Mouse (Mus musculus): ENCODE measurements at regions not wholly inside any gene's neighbourhood (a gene's known extent, or its start where the extent isn't known, plus 50 kb on each side); places are given as distances from the start of the nearest gene placed in this dataset.

GRCm38 (mm10) chr4:153233762-153234161 is 248.8 kb downstream of the Ajap1 start:
- no peak overlapping the region for H3K4me3 ChIP-seq (ENCODE audit: low read length)
- H3K27me3 ChIP-seq (ENCODE audit: insufficient read depth, low read length) = no peaks in the 10 kb centered on the region
- TF ChIP-seq CTCF (IDR thresholded peaks at IDR 0.05; ENCODE audit: low read depth) = no peak
- H3K4me2 ChIP-seq (ENCODE audit: low read depth, low read length) = no peak overlapping the region
- no peak overlapping the region for H3K9ac ChIP-seq (replicated peaks; ENCODE audit: low read length)
- ATAC-seq (no peak), DNase-seq (ENCODE audit: low spot score) (no peak)
- H3K27ac ChIP-seq = no peak overlapping the region
- WGBS = 73% methylated on average over 5 of the region's 5 CpGs
- H3K36me3 ChIP-seq (ENCODE audit: insufficient read depth, low read length) = no peaks in the 10 kb centered on the region
- no peaks in the 10 kb centered on the region for H3K4me1 ChIP-seq (ENCODE audit: insufficient read depth, low read length)
- no peaks in the 10 kb centered on the region for H3K9me3 ChIP-seq (ENCODE audit: low read length)

GRCm38 (mm10) chr4:153229221-153229620 is 253.4 kb downstream of the Ajap1 start:
- TF ChIP-seq CTCF (IDR thresholded peaks at IDR 0.05; ENCODE audit: low read depth) = peak; percentile 40
- Histone ChIP-seq H3K4me1 (ENCODE audit: insufficient read depth, low read length) (no peaks in the 10 kb centered on the region), H3K4me2 (ENCODE audit: low read depth, low read length) (no peak overlapping the region), H3K27ac (no peak overlapping the region), H3K4me3 (ENCODE audit: low read length) (no peak overlapping the region), H3K9me3 (ENCODE audit: low read length) (no peaks in the 10 kb centered on the region), H3K36me3 (ENCODE audit: insufficient read depth, low read length) (no peaks in the 10 kb centered on the region), H3K27me3 (ENCODE audit: insufficient read depth, low read length) (no peaks in the 10 kb centered on the region), H3K9ac (replicated peaks; ENCODE audit: low read length) (no peak overlapping the region)
- no peak for DNase-seq (ENCODE audit: low spot score)
- no peak for ATAC-seq
- WGBS = 67% methylated on average over 5 of the region's 5 CpGs

GRCm38 (mm10) chr4:153227680-153228420 is 254.8 kb downstream of the Ajap1 start:
- no peaks in the 10 kb centered on the region for H3K9me3 ChIP-seq (ENCODE audit: low read length)
- H3K27me3 ChIP-seq (ENCODE audit: insufficient read depth, low read length) = no peaks in the 10 kb centered on the region
- TF ChIP-seq CTCF (IDR thresholded peaks at IDR 0.05; ENCODE audit: low read depth) = no peak
- DNase-seq (ENCODE audit: low spot score) (no peak), ATAC-seq (no peak)
- H3K4me1 ChIP-seq (ENCODE audit: insufficient read depth, low read length) = no peaks in the 10 kb centered on the region
- WGBS = 84% methylated on average over 13 of the region's 13 CpGs
- H3K9ac ChIP-seq (replicated peaks; ENCODE audit: low read length) = no peak overlapping the region
- H3K27ac ChIP-seq = no peak overlapping the region
- no peak overlapping the region for H3K4me3 ChIP-seq (ENCODE audit: low read length)
- no peak overlapping the region for H3K4me2 ChIP-seq (ENCODE audit: low read depth, low read length)
- no peaks in the 10 kb centered on the region for H3K36me3 ChIP-seq (ENCODE audit: insufficient read depth, low read length)

- no peak overlapping the region for H3K4me3 ChIP-seq (ENCODE audit: low read length)
- no peak for ATAC-seq
These were observed 257.9 kb downstream of the Ajap1 start for GRCm38 (mm10) chr4:153224618-153225177.

GRCm38 (mm10) chr4:153223019-153223418 is 259.6 kb downstream of the Ajap1 start:
- no peak overlapping the region for H3K9ac ChIP-seq (replicated peaks; ENCODE audit: low read length)
- H3K27me3 ChIP-seq (ENCODE audit: insufficient read depth, low read length) = no peaks in the 10 kb centered on the region
- H3K27ac ChIP-seq = no peak overlapping the region
- no peaks in the 10 kb centered on the region for H3K36me3 ChIP-seq (ENCODE audit: insufficient read depth, low read length)
- WGBS = 80% methylated on average over 5 of the region's 5 CpGs
- H3K4me2 ChIP-seq (ENCODE audit: low read depth, low read length) = no peak overlapping the region
- H3K4me3 ChIP-seq (ENCODE audit: low read length) = no peak overlapping the region
- H3K9me3 ChIP-seq (ENCODE audit: low read length) = no peaks in the 10 kb centered on the region
- no peak for TF ChIP-seq CTCF (IDR thresholded peaks at IDR 0.05; ENCODE audit: low read depth)
- ATAC-seq (no peak), DNase-seq (ENCODE audit: low spot score) (no peak)
- H3K4me1 ChIP-seq (ENCODE audit: insufficient read depth, low read length) = no peaks in the 10 kb centered on the region

More at GRCm38 (mm10) chr4:153224618-153225177, 257.9 kb downstream of the Ajap1 start:
- Histone ChIP-seq H3K27me3 (ENCODE audit: insufficient read depth, low read length) (no peaks in the 10 kb centered on the region), H3K36me3 (ENCODE audit: insufficient read depth, low read length) (no peaks in the 10 kb centered on the region), H3K27ac (no peak overlapping the region), H3K9ac (replicated peaks; ENCODE audit: low read length) (no peak overlapping the region), H3K4me1 (ENCODE audit: insufficient read depth, low read length) (no peaks in the 10 kb centered on the region), H3K9me3 (ENCODE audit: low read length) (no peaks in the 10 kb centered on the region), H3K4me2 (ENCODE audit: low read depth, low read length) (no peak overlapping the region)
- DNase-seq (ENCODE audit: low spot score) = no peak
- WGBS = 28% methylated on average over 6 of the region's 6 CpGs
- TF ChIP-seq CTCF (IDR thresholded peaks at IDR 0.05; ENCODE audit: low read depth) = no peak

- no peaks in the 10 kb centered on the region for H3K36me3 ChIP-seq (ENCODE audit: insufficient read depth, low read length)
- no peak overlapping the region for H3K27ac ChIP-seq
- no peak overlapping the region for H3K4me2 ChIP-seq (ENCODE audit: low read depth, low read length)
- no peaks in the 10 kb centered on the region for H3K4me1 ChIP-seq (ENCODE audit: insufficient read depth, low read length)
- H3K9me3 ChIP-seq (ENCODE audit: low read length) = no peaks in the 10 kb centered on the region
- no peak for ATAC-seq
- no peaks in the 10 kb centered on the region for H3K27me3 ChIP-seq (ENCODE audit: insufficient read depth, low read length)
- TF ChIP-seq CTCF (IDR thresholded peaks at IDR 0.05; ENCODE audit: low read depth) = no peak
- H3K9ac ChIP-seq (replicated peaks; ENCODE audit: low read length) = no peak overlapping the region
- no peak overlapping the region for H3K4me3 ChIP-seq (ENCODE audit: low read length)
- DNase-seq (ENCODE audit: low spot score) = no peak
- 25% methylated on average over 5 of the region's 6 CpGs for WGBS
These were observed 262.1 kb downstream of the Ajap1 start for GRCm38 (mm10) chr4:153220485-153220884.

GRCm38 (mm10) chr4:153220074-153220473 is 262.5 kb downstream of the Ajap1 start:
- Histone ChIP-seq H3K4me2 (ENCODE audit: low read depth, low read length) (no peak overlapping the region), H3K9me3 (ENCODE audit: low read length) (no peaks in the 10 kb centered on the region), H3K4me1 (ENCODE audit: insufficient read depth, low read length) (no peaks in the 10 kb centered on the region), H3K36me3 (ENCODE audit: insufficient read depth, low read length) (no peaks in the 10 kb centered on the region), H3K27ac (no peak overlapping the region), H3K9ac (replicated peaks; ENCODE audit: low read length) (no peak overlapping the region), H3K4me3 (ENCODE audit: low read length) (no peak overlapping the region), H3K27me3 (ENCODE audit: insufficient read depth, low read length) (no peaks in the 10 kb centered on the region)
- 36% methylated on average over 7 of the region's 7 CpGs for WGBS
- DNase-seq (ENCODE audit: low spot score) (no peak), ATAC-seq (no peak)
- TF ChIP-seq CTCF (IDR thresholded peaks at IDR 0.05; ENCODE audit: low read depth) = no peak
